Mouse (Mus musculus): ENCODE measurements around the gene Tmem147.

The Tmem147 gene

GRCm38 (mm10) chr7:30728739-30729395 is 473 bp downstream of the Tmem147 start:
- no peak for DNase-seq (ENCODE audit: extremely low read depth, low read depth, low spot score)

DNA sequence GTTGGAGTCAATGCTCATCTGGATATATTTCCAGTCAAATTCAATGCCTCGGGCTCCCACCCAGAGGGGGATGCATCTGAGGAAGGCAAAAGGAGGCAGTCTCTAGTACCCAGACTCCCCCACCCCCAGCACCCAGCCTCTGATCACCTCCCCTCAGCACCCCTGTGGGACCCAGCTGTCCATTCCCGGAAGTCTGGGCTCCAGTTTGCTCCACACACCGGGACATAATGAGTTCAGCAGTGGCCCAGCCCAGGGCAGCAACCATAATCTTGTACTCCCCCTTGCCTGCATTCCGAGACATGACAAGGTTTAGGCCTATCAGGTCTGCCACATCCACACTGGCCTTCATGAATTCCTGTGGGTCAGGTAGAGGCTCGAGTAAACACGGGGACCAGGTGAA is 1.1 kb downstream of the Tmem147 start:
- DNase-seq (ENCODE audit: extremely low read depth, low read depth, low spot score), result no peak

DNA sequence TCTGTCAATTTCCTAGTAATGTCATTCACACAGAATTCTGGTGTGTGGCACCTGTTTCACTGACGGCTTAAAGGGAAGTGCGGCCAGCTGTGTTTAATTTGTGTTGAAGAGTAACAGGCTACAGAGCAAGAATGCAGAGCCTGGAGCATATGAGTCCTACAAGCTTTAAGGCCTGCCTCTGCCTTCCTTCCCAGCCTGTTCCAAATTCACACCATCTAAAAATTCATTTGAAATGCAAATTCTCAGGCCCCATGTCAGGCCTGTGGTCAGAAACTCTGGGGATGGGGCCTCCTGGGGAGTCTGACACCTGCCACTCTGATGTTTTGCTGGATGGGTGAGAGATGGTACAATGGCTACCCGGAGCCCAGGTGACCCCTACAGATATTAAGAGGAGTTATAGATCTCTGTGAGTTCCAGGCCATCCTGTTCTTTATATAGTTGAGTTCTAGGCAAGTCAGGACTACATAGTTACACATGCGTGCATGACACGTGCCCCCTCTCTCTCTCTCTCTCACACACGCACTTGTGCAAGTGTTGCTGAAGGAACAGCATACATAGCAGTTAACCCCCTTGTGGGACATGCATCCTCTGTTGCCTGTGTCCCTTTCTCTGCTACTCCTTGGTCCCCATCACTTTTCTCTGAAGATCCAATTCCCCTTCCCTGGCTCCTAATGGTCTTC is 5.9 kb downstream of the Tmem147 start:
- no peak for DNase-seq (ENCODE audit: extremely low read depth, low read depth, low spot score)

- DNase-seq (ENCODE audit: extremely low read depth, low read depth, low spot score), result no peak
These were observed 8.1 kb downstream of the Tmem147 start for GRCm38 (mm10) chr7:30721286-30721685.

DNA sequence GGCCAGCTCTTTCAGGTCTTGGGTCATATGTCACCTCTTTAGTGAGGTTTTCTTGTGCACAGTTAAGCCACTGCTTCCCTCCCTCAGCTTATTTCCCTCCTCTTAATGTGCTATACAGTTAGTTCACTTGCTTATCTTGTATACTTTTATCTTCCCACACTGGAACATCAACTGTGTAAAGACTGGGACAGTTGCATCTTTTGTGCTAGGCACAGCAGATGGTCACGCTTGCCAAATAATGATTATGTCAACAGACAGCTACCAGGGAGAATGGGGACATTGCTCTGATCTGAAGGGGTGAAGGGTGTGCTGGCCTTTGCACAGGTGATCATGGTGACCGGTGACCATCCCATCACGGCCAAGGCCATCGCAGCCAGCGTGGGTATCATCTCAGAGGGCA is 9.7 kb downstream of the Tmem147 start:
- no peak for DNase-seq (ENCODE audit: extremely low read depth, low read depth, low spot score)

- DNase-seq (ENCODE audit: extremely low read depth, low read depth, low spot score), result no peak
These were observed 11.7 kb downstream of the Tmem147 start for GRCm38 (mm10) chr7:30717716-30718046.

GRCm38 (mm10) chr7:30717006-30717715 is 12.2 kb downstream of the Tmem147 start:
- DNase-seq (ENCODE audit: extremely low read depth, low read depth, low spot score), result no peak

DNA sequence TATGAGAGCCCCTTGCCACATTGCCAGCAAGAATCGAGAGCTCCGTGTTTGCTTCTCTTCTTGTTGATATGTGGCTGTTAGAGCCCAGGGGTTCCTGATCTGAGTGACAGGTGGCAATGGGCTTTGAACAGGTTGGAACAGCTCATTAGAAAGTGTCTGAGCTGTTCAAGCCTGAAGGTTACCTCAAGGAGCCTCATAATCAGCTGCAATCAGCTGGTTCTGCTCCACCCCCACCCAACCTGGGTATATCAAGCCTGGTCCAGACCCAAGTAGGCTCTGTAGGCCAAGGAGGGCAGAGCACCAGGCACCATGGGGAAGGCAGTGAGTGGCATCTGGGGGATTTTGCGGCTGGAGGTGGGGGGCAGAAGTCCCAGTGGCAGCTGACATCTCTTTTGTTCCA is 17.4 kb downstream of the Tmem147 start, which contains the start of gene Atp4a:
TSS of gene Atp4a (plus strand) at position 268 of the 400 bp plus-strand sequence.
- no peak for DNase-seq (ENCODE audit: extremely low read depth, low read depth, low spot score)

GRCm38 (mm10) chr7:30707441-30707840 is 21.9 kb downstream of the Tmem147 start:
- DNase-seq (ENCODE audit: extremely low read depth, low read depth, low spot score), result no peak

GRCm38 (mm10) chr7:30706214-30706882 is 23.0 kb downstream of the Tmem147 start:
- no peak for DNase-seq (ENCODE audit: extremely low read depth, low read depth, low spot score)

DNA sequence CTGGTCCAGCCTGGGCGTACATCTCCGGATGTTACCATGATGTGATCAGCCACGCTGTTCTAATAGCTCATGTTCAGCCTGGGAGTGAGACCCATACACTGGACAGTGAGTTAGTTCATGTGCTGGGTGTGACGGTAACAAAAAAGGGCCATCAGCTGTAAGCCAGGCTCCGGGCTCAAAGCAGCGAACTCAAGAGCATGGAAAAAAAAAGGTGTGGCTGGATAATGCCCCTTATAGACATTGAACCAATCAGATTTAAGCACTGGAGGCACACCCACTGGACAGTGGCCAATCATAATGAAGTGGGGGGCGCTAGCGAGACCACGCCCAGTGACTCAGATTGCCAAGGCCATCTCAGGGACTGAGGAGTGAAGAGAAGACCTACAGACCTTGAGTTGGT is 30.8 kb downstream of the Tmem147 start, which contains the start of gene 2200002J24Rik:
TSS of gene 2200002J24Rik (plus strand) at position 338 of the 400 bp plus-strand sequence.
- no peak for DNase-seq (ENCODE audit: extremely low read depth, low read depth, low spot score)

- no peak for DNase-seq (ENCODE audit: extremely low read depth, low read depth, low spot score)
These were observed 31.2 kb downstream of the Tmem147 start for GRCm38 (mm10) chr7:30698101-30698500.

GRCm38 (mm10) chr7:30688325-30688724 is 41.0 kb downstream of the Tmem147 start:
- DNase-seq (ENCODE audit: extremely low read depth, low read depth, low spot score), result no peak

DNA sequence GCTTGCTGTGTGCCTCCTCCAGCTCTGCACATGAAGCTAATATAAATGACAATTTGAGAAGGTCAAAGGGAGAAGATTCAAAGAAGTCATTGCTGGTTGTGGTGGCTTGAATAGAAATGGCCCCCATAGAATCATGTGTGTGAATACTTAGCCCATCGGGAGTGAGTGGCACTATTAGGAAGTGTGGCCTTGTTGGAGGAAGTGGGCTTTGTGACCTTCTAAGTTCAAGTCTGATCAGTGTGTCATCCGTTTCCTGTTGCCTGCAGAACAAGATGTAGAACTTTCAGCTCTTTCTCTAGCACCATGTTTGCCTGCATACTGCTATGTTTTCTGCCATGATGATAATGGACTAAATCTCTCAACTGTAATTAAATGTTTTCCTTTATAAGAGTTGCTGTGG is 45.9 kb downstream of the Tmem147 start:
- no peak for DNase-seq (ENCODE audit: extremely low read depth, low read depth, low spot score)

DNA sequence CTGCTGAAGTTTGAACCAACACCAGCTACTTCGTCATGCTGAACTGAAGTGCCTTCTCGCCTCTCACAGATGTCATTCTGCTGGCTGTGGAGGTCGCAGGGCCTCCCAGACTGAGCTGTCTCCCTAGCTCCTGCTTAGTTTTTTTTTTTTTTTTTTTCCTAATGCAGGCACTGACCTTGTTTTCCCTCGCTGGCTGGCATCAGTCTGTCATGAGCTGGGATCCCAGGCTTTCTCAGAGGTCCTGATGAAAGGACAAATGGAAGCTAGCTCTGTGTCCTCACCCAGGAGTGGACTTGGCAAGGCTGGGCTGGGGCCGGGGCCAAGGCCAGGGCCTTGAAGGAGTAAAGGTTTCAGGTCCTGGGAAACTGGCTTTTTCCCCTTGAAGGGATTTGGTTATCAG is 47.4 kb downstream of the Tmem147 start:
- DNase-seq (ENCODE audit: extremely low read depth, low read depth, low spot score), result no peak

GRCm38 (mm10) chr7:30678263-30678975 is 50.9 kb downstream of the Tmem147 start:
- no peak for DNase-seq (ENCODE audit: extremely low read depth, low read depth, low spot score)
